Mouse (Mus musculus) neural tube, embryonic 15.5 days (tissue): ENCODE measurements around the gene Dab1. TPM values are rescaled to one million over a fixed set of nuclear protein-coding genes. Genes with fewer than 3 reads are reported as not detected.
A peak's percentile ranks its signal among the peaks of the same experiment; 100 is the strongest.

ENCODE experiments used
- ATAC-seq: fragments of 200-750 bp; cut with Nextera tagmentation; 2 replicates; pipeline ENCODE4 v1.8.0; 2017; ENCODE audit warnings: mild to moderate bottlenecking, moderate TSS enrichment, moderate library complexity; ENCODE audit not compliant: low FRiP score
- H3K27ac ChIP-seq: fragments of 300-500 bp; sonication (generic); replicated peaks from 2 replicates; pipeline ENCODE4 v1.5.1; 2015; ENCODE audit warnings: mild to moderate bottlenecking, inconsistent platforms
- H3K27me3 ChIP-seq: fragments of 300-500 bp; sonication (generic); replicated peaks from 2 replicates; pipeline ENCODE4 v1.6.1; 2015; ENCODE audit warnings: inconsistent platforms
- H3K36me3 ChIP-seq: fragments of 300-500 bp; sonication (generic); 2 replicates; pipeline ENCODE4 v1.6.1; 2015; ENCODE audit warnings: inconsistent platforms
- H3K4me1 ChIP-seq: fragments of 300-500 bp; sonication (generic); 2 replicates; pipeline ENCODE4 v1.6.1; 2015; ENCODE audit warnings: inconsistent platforms
- H3K4me2 ChIP-seq: fragments of 300-500 bp; sonication (generic); 2 replicates; pipeline ENCODE4 v1.6.1; 2015; ENCODE audit warnings: inconsistent platforms, mild to moderate bottlenecking, moderate library complexity
- H3K4me3 ChIP-seq: fragments of 300-500 bp; sonication (generic); replicated peaks from 2 replicates; pipeline ENCODE4 v1.5.1; 2015; ENCODE audit warnings: mild to moderate bottlenecking, inconsistent platforms
- H3K9ac ChIP-seq: fragments of 300-500 bp; sonication (generic); replicated peaks from 2 replicates; pipeline ENCODE4 v1.6.1; 2015; ENCODE audit warnings: mild to moderate bottlenecking, inconsistent platforms
- H3K9me3 ChIP-seq: fragments of 300-500 bp; sonication (generic); replicated peaks from 2 replicates; pipeline ENCODE4 v1.6.1; 2016; ENCODE audit warnings: inconsistent platforms
- WGBS: fragments of 180-500 bp; shearing (Covaris S2); methylation state at CpG from one replicate; pipeline ENCODE4 v1.1.7; 2015; ENCODE audit warnings: mixed read lengths; 5-methylcytosine and 5-hydroxymethylcytosine counted together
- polyA plus RNA-seq: library from polyadenylated mRNA; unstranded; fragments of >200 nt; fragmentation: Nextera tagmentation; extraction: Ambion mirVana; gene quantifications from 2 replicates; pipeline ENCODE4 v1.2.1, GENCODE M21; 2015

The Dab1 gene
- polyA plus RNA-seq, 1 experiment from 2014 or later, result 57.9 TPM

DNA sequence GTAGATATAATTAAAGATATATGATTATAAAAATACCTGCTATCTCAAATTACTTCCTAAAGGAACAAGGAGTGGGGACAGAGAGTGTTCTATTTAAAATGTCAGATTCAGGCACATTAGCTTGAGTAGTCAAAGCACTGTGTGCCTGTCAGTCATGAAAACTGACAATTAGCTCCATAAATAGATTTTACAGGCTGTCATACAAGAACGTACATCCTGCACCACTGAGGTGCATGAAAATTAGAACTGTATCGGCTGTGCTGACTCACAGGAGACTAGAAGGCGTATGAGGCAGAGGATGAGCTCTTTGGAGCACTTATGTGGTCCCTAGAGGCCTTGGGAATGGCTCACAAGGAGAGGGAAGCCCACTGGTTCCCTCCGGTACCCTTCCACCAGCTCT lies 882.1 kb downstream of the Dab1 start:
- no peak for ATAC-seq
- 66% methylated on average over 4 of the region's 4 CpGs for WGBS
- no peaks in the 10 kb centered on the region for H3K27me3 ChIP-seq
- no peak overlapping the region for H3K4me2 ChIP-seq
- no peaks in the 10 kb centered on the region for H3K9me3 ChIP-seq
- no peaks in the 10 kb centered on the region for H3K36me3 ChIP-seq
- no peak overlapping the region for H3K9ac ChIP-seq
- peaks cover 3% of the 10 kb centered on the region; the same call in 1 of the 2 replicates for H3K4me1 ChIP-seq
- no peak overlapping the region for H3K4me3 ChIP-seq
- no peak overlapping the region for H3K27ac ChIP-seq

DNA sequence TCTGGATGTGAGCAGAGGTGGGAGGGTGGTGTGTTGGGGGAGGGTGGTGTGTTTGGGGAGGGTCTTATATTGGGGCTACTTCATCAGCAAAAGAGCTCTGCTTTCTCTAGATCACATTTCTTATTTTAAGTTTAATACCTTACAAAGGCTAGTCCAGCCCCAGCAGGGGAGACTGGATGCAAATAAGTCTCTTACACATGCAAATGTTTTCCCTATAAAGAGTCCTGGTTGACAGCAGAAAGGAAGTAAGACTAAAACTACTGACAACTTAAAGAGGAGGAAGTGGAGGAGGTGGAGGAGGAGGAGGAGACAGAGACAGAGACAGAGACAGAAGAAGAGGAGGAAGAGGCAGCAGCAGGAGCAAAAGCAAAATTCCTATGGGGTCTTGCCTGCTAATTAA lies 885.8 kb downstream of the Dab1 start:
- Histone ChIP-seq H3K36me3 (no peaks in the 10 kb centered on the region), H3K4me1 (peaks cover 3% of the 10 kb centered on the region; the same call in 1 of the 2 replicates), H3K27me3 (no peaks in the 10 kb centered on the region), H3K4me2 (no peak overlapping the region), H3K9me3 (no peaks in the 10 kb centered on the region), H3K27ac (no peak overlapping the region), H3K4me3 (no peak overlapping the region), H3K9ac (no peak overlapping the region)
- no peak for ATAC-seq

DNA sequence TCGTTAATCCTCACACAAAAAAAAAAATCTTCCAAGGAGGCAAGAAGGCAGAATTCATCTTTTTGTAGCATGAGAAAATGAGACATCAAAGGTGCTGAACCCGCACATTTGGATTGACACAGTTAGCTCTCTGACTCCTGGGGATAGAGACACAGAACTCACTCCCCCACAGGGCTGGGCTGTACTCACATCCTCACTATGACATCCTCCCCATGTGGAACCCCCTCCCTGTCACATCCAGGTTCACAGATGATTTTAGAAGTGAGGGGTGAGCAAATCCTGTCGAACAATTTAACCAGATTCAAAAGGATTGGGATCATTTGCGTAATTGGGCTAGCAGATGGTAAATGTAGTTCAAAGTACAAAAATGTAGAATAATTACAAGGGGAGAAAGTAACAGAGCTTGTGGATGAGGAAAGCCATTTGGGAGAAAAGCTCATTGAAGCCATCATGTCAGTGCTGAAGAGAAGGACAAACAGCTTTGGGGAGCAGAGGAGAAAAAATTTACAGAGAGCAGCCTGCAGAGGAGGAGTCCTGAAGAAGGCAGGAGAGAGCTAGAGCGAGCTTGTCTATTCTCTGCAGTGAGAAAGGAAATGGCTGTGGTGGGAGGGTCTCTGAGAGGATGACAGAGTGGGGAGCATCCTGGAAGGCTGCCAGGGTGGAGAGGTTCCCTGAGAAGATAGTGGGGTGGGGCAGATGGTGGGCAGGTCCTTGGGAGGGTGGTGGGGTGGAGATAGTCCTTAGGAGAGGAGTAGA lies 890.2 kb downstream of the Dab1 start:
- H3K4me3 ChIP-seq, result no peak overlapping the region
- no peaks in the 10 kb centered on the region for H3K9me3 ChIP-seq
- peaks cover 8% of the 10 kb centered on the region for H3K4me1 ChIP-seq
- no peak overlapping the region for H3K9ac ChIP-seq
- no peaks in the 10 kb centered on the region for H3K36me3 ChIP-seq
- ATAC-seq, result no peak
- H3K4me2 ChIP-seq, result no peak overlapping the region
- 60% methylated on average over 5 of the region's 5 CpGs for WGBS
- no peaks in the 10 kb centered on the region for H3K27me3 ChIP-seq
- H3K27ac ChIP-seq, result no peak overlapping the region

DNA sequence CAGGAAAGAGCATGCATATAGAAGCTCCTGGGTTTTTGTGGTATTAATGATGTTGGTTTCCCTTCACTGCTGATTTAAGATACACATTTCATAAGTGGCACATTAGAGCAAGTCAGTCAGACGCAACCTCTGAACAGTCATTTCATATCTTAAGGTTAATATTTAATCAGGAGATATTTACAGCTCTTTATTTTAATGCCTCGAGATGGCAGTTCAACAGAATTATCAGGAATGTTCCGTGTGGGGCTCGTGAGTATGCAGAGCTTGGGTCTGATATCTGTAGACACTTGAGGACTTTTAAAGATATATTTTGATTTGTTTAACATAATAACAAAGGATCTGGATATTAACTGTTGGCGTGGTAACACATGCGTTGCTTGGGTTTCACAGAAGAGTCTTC lies 892.7 kb downstream of the Dab1 start:
- no peak overlapping the region for H3K9ac ChIP-seq
- no peaks in the 10 kb centered on the region for H3K9me3 ChIP-seq
- WGBS, result 68% methylated on average over 6 of the region's 6 CpGs
- no peak overlapping the region for H3K4me2 ChIP-seq
- no peak overlapping the region for H3K27ac ChIP-seq
- peaks cover 11% of the 10 kb centered on the region for H3K4me1 ChIP-seq
- H3K4me3 ChIP-seq, result no peak overlapping the region
- no peaks in the 10 kb centered on the region for H3K27me3 ChIP-seq
- no peak for ATAC-seq
- no peaks in the 10 kb centered on the region for H3K36me3 ChIP-seq

DNA sequence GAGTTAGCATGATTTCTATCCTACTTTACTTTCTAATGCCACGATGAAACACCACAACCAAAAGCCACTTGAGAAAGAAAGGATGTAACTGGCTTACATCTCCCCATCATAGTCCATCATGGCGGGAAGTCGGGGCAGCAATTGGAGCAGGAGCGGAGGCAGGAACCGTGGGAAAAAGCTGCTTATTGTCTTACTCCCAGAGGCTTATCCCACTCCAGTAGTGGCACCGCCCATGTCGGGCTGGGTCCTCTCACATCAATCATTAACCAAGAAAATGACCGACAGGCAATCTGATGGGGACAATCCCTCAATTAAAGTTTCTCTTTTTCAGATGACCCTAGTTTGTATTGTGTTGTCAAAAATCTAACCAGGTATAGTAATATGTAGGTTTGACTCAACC lies 893.4 kb downstream of the Dab1 start:
- Histone ChIP-seq H3K27ac (no peak overlapping the region), H3K36me3 (no peaks in the 10 kb centered on the region), H3K9me3 (no peaks in the 10 kb centered on the region), H3K9ac (no peak overlapping the region), H3K4me2 (no peak overlapping the region), H3K27me3 (no peaks in the 10 kb centered on the region), H3K4me1 (peaks cover 11% of the 10 kb centered on the region), H3K4me3 (no peak overlapping the region)
- 83% methylated on average over 8 of the region's 8 CpGs for WGBS
- no peak for ATAC-seq

DNA sequence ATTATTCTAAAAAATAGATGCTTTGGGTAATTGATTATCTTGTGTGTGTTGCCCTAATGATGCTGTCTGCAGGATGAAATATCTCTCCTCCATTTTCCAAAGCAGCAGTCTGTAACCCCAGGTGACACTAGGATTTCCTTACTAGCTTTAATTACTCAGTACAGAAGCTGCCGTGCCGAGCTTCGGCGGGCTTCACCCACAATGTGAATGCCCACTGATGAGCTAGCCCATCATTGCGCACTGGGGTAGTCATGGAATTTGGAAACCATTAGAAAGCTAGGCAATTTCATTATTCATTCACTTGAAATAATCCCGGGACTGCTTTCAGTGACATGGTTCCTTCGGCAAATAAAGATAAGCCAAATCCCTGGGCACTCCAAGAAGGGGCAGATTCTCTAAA lies 894.5 kb downstream of the Dab1 start:
- 38% methylated on average over 7 of the region's 7 CpGs for WGBS
- no peak overlapping the region for H3K9ac ChIP-seq
- ATAC-seq, result no peak

DNA sequence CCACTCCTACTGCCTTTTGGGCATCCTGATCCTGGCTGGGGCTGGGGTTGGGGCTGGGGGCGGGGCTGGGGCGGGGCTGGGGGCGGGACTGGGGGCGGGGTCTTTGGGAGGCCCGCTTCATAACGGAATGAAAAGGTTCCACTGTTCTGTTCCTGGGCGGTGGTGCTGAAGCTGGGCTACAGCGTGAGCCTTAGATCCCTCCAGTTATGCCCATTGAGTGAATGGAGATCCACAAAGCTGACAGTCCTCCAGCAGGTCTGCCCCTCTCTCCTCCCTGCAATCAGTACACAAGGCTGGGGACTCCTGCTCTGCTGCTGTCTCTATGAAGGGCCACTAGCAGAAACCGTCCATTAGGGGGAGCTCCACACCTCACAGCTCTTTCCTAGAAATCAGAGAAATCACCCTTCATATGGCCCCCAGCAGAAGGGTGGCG lies 895.4 kb downstream of the Dab1 start:
- ATAC-seq, result peak; percentile 38

More for the DNA sequence above, 894.5 kb downstream of the Dab1 start:
- Histone ChIP-seq H3K9me3 (no peaks in the 10 kb centered on the region), H3K27me3 (no peaks in the 10 kb centered on the region), H3K4me1 (peaks cover 11% of the 10 kb centered on the region), H3K4me2 (peak overlapping the region; percentile 29; the same call in 1 of the 2 replicates), H3K36me3 (no peaks in the 10 kb centered on the region), H3K4me3 (no peak overlapping the region), H3K27ac (no peak overlapping the region)

DNA sequence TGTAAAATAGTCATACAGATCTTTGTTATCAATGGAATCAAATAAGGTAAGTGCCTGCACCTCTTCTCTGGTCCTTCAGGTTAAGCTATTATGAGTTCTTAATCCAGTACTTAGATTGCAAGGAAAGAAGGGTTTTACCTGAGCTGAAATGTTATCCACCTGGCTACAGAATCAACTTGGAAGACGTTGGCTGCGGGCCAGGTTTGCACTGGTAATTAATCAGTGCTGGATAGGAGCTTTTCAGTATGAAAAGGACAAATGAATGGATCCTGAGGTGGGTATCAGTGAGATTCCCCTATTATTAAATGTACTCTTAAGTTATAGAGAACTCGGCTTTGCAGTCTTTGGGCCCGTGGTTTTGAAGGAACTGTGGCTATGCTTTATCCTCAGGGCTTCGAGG lies 896.5 kb downstream of the Dab1 start:
- peaks cover 11% of the 10 kb centered on the region for H3K4me1 ChIP-seq
- H3K36me3 ChIP-seq, result no peaks in the 10 kb centered on the region
- no peak overlapping the region for H3K4me2 ChIP-seq
- no peak overlapping the region for H3K4me3 ChIP-seq
- ATAC-seq, result no peak
- WGBS, result 58% methylated on average over 5 of the region's 5 CpGs
- H3K9me3 ChIP-seq, result no peaks in the 10 kb centered on the region
- no peak overlapping the region for H3K27ac ChIP-seq
- no peak overlapping the region for H3K9ac ChIP-seq
- no peaks in the 10 kb centered on the region for H3K27me3 ChIP-seq

More for the DNA sequence above, 895.4 kb downstream of the Dab1 start:
- H3K4me1 ChIP-seq, result peaks cover 11% of the 10 kb centered on the region
- WGBS, result 3% methylated on average over 10 of the region's 10 CpGs
- no peaks in the 10 kb centered on the region for H3K27me3 ChIP-seq
- no peaks in the 10 kb centered on the region for H3K9me3 ChIP-seq
- no peaks in the 10 kb centered on the region for H3K36me3 ChIP-seq
- H3K27ac ChIP-seq, result no peak overlapping the region
- H3K9ac ChIP-seq, result no peak overlapping the region
- H3K4me3 ChIP-seq, result no peak overlapping the region
- peak overlapping the region; percentile 36 for H3K4me2 ChIP-seq

DNA sequence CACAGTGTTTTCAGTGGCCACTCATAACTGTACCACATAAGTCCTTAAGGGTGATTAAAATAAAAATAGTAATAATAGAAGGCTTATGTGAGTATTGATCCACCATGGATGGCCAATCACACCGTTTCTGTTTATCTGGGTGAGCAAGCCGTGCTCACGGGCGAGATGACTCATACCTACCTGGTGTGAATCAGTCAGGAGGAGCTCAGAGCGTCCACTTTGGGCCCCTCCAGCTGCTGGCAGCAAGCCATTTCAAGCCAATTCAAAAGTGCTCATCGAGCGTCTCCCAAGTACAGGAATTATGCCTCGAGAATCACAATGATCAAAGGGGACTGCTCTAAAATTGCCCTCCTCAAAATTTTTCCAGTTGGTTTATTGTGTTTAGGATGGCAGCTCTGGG lies 903.2 kb downstream of the Dab1 start:
- Histone ChIP-seq H3K27me3 (no peaks in the 10 kb centered on the region), H3K4me1 (peaks cover 10% of the 10 kb centered on the region; the same call in 1 of the 2 replicates), H3K4me2 (no peak overlapping the region), H3K9ac (no peak overlapping the region), H3K4me3 (no peak overlapping the region), H3K9me3 (no peaks in the 10 kb centered on the region), H3K27ac (no peak overlapping the region), H3K36me3 (no peaks in the 10 kb centered on the region)
- ATAC-seq, result no peak
- WGBS, result 53% methylated on average over 8 of the region's 8 CpGs

DNA sequence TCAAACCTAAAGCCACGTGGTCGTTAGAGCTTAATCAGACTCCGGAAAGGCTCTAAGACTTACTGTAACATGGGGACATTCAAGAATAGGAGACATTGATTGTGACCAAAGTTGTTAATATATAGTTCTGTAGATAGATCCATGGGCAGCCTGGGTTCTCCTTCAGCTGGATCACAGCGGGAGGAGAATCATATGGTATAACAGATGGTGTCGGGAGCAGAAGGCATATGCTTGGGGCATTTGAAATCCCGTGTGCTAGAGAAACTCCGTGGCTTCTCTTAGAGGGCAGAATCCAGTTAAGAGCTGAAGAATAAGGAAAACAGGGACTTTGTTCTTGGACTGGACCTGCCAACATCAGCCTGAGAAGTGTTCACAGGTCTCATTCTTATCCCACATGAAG lies 904.6 kb downstream of the Dab1 start:
- ATAC-seq, result no peak
- no peaks in the 10 kb centered on the region for H3K27me3 ChIP-seq
- no peaks in the 10 kb centered on the region for H3K36me3 ChIP-seq
- H3K4me1 ChIP-seq, result peaks cover 10% of the 10 kb centered on the region; the same call in 1 of the 2 replicates
- H3K27ac ChIP-seq, result no peak overlapping the region
- H3K4me3 ChIP-seq, result no peak overlapping the region
- no peak overlapping the region for H3K9ac ChIP-seq
- 66% methylated on average over 7 of the region's 7 CpGs for WGBS
- no peak overlapping the region for H3K4me2 ChIP-seq
- no peaks in the 10 kb centered on the region for H3K9me3 ChIP-seq

DNA sequence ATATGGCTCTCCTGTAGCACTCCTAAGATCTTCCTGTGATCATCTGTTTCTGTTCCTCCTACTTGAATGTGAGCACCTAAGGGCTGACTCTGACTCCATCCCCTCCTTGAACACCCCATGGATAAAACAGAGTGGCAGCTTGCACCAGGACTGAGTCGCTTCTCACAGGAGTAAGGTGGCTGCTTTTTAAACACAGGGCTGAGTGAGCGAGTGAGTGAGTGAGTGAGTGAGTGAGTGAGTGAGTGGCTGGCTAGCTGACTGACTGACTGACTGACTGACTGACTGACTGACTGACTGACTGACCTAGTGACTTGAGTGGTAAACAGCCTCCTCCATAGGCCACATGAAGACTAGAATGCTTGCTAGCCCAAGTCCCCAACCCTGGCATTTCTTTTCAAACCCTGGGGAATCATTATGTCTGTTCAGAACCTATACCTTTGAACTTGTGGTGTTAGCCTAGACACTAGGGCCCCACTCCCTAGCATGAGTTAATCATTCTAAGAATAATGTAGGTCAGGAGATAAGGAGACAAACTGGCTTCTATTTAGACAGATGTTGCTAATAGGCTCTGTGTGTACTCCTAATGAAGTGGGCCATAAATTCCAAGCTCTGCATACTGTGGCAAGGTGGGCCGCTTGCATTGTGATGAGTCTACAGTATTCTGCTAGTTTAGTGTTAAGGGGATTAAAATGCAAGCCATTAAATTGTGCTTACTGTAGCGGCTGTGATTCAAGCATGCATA lies 910.9 kb downstream of the Dab1 start:
- no peak overlapping the region for H3K4me3 ChIP-seq
- WGBS, result 66% methylated on average over 4 of the region's 4 CpGs
- H3K4me2 ChIP-seq, result no peak overlapping the region
- H3K9me3 ChIP-seq, result no peaks in the 10 kb centered on the region
- no peak overlapping the region for H3K9ac ChIP-seq
- ATAC-seq, result peak; percentile 65; the same call in 1 of the 2 replicates
- H3K36me3 ChIP-seq, result no peaks in the 10 kb centered on the region
- no peak overlapping the region for H3K27ac ChIP-seq
- H3K4me1 ChIP-seq, result 0 out of 2 replicates have a peak, but pooled peaks cover 4% of the 10 kb centered on the region
- no peaks in the 10 kb centered on the region for H3K27me3 ChIP-seq

DNA sequence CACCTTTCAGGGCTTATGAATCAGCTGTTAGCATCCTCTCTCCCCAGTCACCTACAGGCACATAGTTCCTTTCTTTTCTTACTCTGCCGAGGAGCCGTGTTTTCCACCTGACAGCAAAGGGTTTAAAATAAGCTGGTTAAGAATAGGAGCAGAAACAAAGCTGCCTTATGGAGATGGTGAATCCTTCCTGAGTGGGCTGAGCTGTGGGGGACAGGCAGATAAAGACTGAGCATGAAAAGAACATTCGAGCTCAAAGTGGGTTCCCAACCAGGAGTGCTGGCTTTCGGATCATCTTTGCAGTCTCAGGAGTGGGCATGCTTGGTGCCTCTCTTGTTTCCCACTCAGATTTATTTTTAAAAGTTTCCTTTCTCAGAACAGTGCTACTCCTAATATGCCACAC lies 913.7 kb downstream of the Dab1 start:
- H3K4me3 ChIP-seq, result no peak overlapping the region
- no peak for ATAC-seq
- no peaks in the 10 kb centered on the region for H3K9me3 ChIP-seq
- H3K9ac ChIP-seq, result no peak overlapping the region
- H3K27me3 ChIP-seq, result no peaks in the 10 kb centered on the region
- no peaks in the 10 kb centered on the region for H3K36me3 ChIP-seq
- H3K27ac ChIP-seq, result no peak overlapping the region
- no peak overlapping the region for H3K4me2 ChIP-seq
- 0 out of 2 replicates have a peak, but pooled peaks cover 4% of the 10 kb centered on the region for H3K4me1 ChIP-seq
- 92% methylated on average over 4 of the region's 4 CpGs for WGBS
